Mouse (Mus musculus): ENCODE measurements around the gene Donson. TPM values are rescaled to one million over a fixed set of nuclear protein-coding genes. Genes with fewer than 3 reads are reported as not detected.

The Donson gene
- polyA plus RNA-seq, 1 experiment: 31.3 TPM

DNA sequence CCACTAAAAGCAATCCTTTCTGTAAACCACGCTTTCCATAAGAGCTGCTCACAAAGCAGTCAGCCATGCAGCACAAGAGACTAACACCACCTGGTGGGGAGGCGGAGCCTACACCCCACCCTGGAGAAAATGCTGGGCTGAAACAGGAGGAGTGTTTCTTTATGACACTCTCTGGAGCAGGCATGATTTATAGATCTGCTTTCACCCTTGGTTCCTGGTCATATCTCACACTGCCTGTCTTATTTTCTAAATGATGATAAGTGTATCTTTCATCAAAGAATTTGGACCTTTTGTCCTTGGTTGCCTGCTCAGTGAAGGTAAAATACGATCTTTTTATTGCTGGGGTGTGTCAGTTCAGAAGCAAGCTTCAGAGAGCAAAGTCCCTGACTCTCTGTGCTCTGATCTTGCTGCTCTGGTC, 14.2 kb upstream of the Donson start:
- TF ChIP-seq GATA1 (IDR thresholded peaks at IDR 0.05; ENCODE audit: low read length): no peak

GRCm38 (mm10) chr16:91701908-91702307, 13.3 kb upstream of the Donson start:
- no peak for TF ChIP-seq GATA1 (IDR thresholded peaks at IDR 0.05; ENCODE audit: low read length)

DNA sequence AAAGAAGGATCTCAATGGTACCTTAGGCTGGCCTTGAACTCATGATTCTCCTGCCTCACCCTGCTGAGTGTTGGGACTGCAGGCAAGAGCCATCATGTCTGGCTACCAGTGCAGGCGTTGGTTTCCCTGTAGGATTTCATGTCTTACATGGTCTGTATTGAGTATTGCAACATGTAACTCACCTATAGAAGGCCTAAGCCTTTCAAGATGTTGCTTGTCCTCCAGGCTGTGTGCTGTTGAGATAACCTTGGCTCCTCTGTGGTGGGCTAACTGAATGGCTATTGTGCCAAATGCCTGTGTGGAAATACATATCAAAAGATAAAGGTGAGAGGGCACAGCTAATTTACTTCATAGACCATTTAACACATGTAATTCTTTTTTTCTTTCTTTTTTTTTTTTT, 10.4 kb upstream of the Donson start:
- no peak for TF ChIP-seq GATA1 (IDR thresholded peaks at IDR 0.05; ENCODE audit: low read length)

DNA sequence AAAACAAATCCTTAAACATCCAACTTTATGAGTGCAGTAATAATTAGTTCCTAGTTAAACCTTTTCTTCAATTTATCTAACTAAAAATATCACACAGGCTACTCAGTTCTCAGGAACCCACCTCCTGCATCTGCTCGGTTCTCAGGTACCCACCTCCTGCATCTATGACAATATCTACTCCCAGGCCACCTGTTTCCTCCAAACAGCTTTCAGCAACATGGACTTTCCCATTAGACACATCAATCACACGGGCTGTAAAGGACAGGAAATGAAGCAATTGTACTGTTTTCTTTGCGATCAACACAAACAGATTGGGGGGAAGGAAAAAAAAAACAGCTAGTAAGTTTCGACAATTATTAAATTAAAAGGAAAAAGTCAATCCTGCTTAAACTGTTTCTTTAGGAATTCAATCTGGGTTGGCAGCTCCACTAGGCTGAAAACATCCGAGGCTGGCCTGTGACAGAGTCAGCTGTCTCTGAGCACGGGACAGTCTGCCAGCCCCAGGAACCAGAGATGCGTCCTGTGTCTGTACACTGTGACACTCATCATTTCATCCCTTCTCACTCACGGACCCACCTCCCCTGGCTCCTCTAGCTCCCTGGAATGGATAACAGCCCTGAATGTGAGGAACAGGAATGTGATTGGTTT, 6.7 kb upstream of the Donson start:
- no peak for TF ChIP-seq GATA1 (IDR thresholded peaks at IDR 0.05; ENCODE audit: low read length)

- TF ChIP-seq GATA1 (IDR thresholded peaks at IDR 0.05; ENCODE audit: low read length): no peak
Measured at GRCm38 (mm10) chr16:91694455-91695084, 6.0 kb upstream of the Donson start.

DNA sequence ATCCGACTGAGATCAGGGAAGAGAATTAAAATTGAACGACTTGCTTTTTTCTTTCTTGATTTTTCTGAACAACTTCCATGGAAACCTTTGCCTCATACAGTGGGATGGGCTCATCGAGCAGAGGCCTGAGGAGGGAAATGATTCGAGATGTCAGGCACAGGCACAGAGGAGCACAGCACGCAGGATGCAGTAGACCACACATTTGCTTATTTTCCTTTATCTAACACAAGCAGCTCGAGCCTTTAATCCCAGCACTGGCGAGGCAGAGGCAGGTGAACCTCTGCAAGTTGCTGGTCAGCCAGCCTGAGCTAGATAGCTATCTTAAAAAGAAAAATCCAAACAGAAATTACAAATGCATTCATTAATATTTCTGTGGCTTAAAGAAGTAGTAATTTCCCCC, 1.2 kb upstream of the Donson start:
- no peak for TF ChIP-seq GATA1 (IDR thresholded peaks at IDR 0.05; ENCODE audit: low read length)

DNA sequence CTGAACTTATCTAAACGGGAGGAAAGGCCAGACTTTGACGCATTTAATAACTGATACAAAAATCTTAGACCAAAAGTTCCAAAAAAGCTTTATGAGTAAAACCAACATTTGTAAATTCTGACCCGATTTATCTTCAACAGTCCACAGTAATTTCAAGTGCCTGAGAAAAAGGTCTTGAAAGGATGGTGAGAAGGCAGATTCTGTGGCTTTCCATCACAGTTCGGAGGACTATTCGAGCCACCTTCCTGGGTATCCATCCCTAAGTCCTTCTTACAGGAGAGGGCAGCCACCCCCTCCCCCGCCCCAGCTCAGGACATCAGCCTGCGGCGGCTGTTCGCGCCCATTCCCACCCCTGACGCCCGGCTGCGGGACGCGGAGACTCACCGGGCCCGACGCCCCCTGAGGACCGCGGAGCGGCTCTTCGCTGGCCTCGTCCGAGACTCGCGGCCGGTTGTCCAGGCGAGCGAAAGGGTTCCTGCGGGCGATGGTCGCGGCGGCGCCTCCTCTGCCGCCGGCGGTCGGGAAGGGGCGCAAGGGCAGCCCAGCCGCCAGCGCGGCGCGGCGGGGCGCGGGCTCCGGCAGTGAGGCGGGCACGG, 449 bp downstream of the Donson start:
- TF ChIP-seq GATA1 (IDR thresholded peaks at IDR 0.05; ENCODE audit: low read length): no peak

- TF ChIP-seq GATA1 (IDR thresholded peaks at IDR 0.05; ENCODE audit: low read length): no peak
Measured at GRCm38 (mm10) chr16:91686369-91686768, 2.2 kb downstream of the Donson start.

- TF ChIP-seq GATA1 (IDR thresholded peaks at IDR 0.05; ENCODE audit: low read length): no peak
Measured at GRCm38 (mm10) chr16:91685526-91685925, 3.0 kb downstream of the Donson start.

DNA sequence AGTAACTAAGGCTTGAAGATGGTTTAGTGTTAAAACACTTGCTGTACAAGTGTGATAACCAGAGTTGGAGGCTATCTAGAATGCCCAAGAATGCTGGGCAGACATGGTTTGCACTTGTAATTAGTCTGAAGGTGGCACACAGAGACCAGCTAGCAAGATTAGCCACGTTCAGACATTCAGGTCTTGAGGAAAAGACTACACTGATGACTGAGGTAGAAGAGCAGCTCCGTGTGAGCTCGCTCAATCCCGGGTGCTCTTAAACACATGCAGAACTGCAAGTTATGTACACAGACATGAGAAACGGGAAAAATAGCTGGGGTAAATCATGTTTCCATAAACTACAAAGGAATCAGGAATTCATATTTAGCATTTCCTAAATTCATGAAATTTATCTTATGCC, 7.9 kb downstream of the Donson start:
- TF ChIP-seq GATA1 (IDR thresholded peaks at IDR 0.05; ENCODE audit: low read length): no peak

DNA sequence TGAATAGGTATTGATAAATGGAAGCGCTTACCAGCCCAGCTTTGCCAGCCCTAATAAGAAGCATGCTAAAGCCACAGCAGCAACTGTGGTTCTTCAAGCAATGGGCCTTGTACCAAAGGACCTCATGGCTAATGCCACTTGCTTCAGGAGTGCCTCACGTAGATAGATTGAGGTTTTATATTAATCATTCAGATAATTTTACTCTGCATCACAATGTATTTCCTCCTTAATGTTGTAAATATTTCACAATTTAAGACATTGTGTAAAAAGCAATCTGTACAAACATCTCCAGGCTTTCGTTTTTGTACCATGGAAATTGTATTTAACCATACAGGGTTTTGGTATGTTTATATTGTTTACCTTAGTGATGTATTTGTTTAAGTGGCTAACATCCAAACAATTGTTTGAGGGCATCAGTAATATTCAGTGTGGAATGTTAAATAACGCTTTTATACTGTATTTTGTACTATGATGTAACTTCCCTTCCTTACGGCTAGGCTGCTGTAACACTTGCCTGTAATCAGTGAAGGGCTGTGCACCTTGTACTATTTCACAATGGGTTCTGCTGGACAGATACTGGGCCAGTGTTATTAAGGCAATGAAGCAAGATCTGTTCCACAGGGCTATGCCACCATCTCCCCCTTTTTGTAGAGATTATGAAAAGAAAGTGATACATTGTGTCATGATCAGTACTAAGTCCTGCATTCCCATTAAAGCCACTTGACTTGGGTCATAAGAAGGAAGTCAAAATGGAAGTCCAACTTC, 10.2 kb downstream of the Donson start:
- no peak for TF ChIP-seq GATA1 (IDR thresholded peaks at IDR 0.05; ENCODE audit: low read length)

- no peak for TF ChIP-seq GATA1 (IDR thresholded peaks at IDR 0.05; ENCODE audit: low read length)
Measured at GRCm38 (mm10) chr16:91674500-91674899, 14.1 kb downstream of the Donson start.

- no peak for TF ChIP-seq GATA1 (IDR thresholded peaks at IDR 0.05; ENCODE audit: low read length)
Measured at GRCm38 (mm10) chr16:91663795-91664194, 24.8 kb downstream of the Donson start.

GRCm38 (mm10) chr16:91662336-91662735, 26.2 kb downstream of the Donson start:
- no peak for TF ChIP-seq GATA1 (IDR thresholded peaks at IDR 0.05; ENCODE audit: low read length)

DNA sequence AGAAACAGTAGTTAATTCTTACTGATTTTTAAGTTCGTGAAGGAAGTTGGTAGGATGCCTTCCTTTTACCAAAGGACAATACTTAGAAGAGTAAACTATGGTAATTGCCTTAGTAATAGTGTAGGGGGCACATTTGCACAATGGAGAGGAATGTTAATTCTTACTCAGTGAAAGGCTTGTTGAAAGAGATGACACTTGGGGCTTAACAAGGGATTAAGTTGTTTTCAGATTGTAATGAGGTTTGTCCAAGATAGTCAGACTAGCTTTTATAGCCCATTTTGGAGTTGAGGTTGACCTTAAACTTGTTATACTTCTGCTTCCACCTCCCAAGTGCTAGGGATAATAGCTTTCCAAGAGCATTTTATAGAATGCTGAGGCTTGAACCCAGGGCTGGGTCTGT, 27.2 kb downstream of the Donson start:
- TF ChIP-seq GATA1 (IDR thresholded peaks at IDR 0.05; ENCODE audit: low read length): no peak

DNA sequence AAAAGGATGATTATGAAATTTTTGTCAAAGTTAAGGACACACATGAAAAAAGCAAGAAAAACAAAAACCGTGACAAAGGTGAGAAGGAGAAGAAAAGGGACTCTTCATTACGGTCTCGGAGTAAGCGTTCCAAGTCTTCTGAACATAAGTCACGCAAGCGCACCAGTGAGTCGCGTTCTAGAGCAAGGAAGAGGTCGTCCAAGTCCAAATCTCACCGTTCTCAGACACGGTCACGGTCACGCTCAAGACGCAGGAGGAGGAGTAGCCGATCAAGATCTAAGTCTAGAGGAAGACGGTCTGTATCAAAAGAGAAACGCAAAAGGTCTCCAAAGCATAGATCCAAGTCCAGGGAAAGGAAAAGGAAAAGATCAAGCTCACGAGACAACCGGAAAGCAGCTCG, 28.8 kb downstream of the Donson start:
- TF ChIP-seq GATA1 (IDR thresholded peaks at IDR 0.05; ENCODE audit: low read length): no peak
